Mouse (Mus musculus): Measurements from ENCODE around the gene Runx2. TPM values are rescaled to one million over a fixed set of nuclear protein-coding genes. Genes with fewer than 3 reads are reported as not detected.

The Runx2 gene
- polyA plus RNA-seq, 1 experiment from 2014 or later = 0.89 TPM

DNA sequence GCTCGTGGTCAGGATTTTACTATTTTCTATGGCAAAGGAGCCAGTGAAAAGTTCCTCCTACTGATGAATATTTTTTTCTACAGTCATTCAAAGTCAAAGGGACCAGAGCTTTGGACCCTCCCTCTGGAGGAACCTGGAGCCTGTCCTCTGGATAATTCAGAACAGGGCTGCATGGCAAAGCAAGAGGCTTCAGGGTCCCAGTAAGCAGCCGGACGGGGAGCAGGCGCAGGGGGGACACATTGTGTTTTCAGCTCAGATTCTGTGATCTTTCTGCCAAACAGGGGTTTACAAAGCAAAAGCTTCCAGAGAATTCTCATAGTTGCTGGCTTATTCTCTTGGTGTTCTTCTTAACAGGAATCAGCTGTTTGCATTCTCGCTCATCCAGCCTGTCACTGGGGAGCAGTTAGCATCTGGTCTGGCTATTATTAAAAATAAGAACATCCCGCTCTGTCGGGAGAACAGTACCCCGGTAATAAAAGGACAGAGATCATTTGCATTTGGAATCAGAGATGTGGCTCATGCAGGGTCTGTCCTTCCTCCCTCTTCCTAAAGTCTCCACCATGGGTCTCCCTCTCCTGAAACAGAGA is 216.6 kb downstream of the Runx2 start:
- whole genome bisulfite sequencing = 51% methylated on average over 8 of the region's 8 CpGs
- no peak overlapping the region for H3K4me3 ChIP-seq (replicated peaks; ENCODE audit: low read length)
- no peaks in the 10 kb centered on the region for H3K36me3 ChIP-seq (ENCODE audit: control insufficient read depth, insufficient read depth, low read length)
- H3K9me3 ChIP-seq (replicated peaks; ENCODE audit: control insufficient read depth, low read length) = no peaks in the 10 kb centered on the region
- peak overlapping the region; percentile 52; the same call in 1 of the 2 replicates for H3K9ac ChIP-seq (ENCODE audit: low read length)
- H3K4me2 ChIP-seq (ENCODE audit: low read depth, low read length) = peak overlapping the region; percentile 22; the same call in 1 of the 2 replicates
- H3K27me3 ChIP-seq (ENCODE audit: control insufficient read depth, insufficient read depth, low read length) = no peaks in the 10 kb centered on the region
- ATAC-seq (ENCODE audit: insufficient read depth, low FRiP score) = peak; percentile 50; the same call in 1 of the 2 replicates
- peaks cover 8% of the 10 kb centered on the region; the same call in 1 of the 2 replicates for H3K4me1 ChIP-seq (ENCODE audit: control insufficient read depth, insufficient read depth, low read length)
- H3K27ac ChIP-seq (ENCODE audit: low read length) = peak overlapping the region; percentile 45; the same call in 1 of the 2 replicates

- Histone ChIP-seq H3K9ac (ENCODE audit: low read length) (no peak overlapping the region), H3K4me3 (replicated peaks; ENCODE audit: low read length) (no peak overlapping the region), H3K4me1 (ENCODE audit: control insufficient read depth, insufficient read depth, low read length) (no peaks in the 10 kb centered on the region), H3K27ac (ENCODE audit: low read length) (no peak overlapping the region), H3K4me2 (ENCODE audit: low read depth, low read length) (no peak overlapping the region), H3K27me3 (ENCODE audit: control insufficient read depth, insufficient read depth, low read length) (no peaks in the 10 kb centered on the region), H3K36me3 (ENCODE audit: control insufficient read depth, insufficient read depth, low read length) (no peaks in the 10 kb centered on the region), H3K9me3 (replicated peaks; ENCODE audit: control insufficient read depth, low read length) (no peaks in the 10 kb centered on the region)
- no peak for ATAC-seq (ENCODE audit: insufficient read depth, low FRiP score)
- 86% methylated on average over 6 of the region's 6 CpGs for WGBS
Observed at GRCm38 (mm10) chr17:44592737-44593090, 221.9 kb downstream of the Runx2 start.

DNA sequence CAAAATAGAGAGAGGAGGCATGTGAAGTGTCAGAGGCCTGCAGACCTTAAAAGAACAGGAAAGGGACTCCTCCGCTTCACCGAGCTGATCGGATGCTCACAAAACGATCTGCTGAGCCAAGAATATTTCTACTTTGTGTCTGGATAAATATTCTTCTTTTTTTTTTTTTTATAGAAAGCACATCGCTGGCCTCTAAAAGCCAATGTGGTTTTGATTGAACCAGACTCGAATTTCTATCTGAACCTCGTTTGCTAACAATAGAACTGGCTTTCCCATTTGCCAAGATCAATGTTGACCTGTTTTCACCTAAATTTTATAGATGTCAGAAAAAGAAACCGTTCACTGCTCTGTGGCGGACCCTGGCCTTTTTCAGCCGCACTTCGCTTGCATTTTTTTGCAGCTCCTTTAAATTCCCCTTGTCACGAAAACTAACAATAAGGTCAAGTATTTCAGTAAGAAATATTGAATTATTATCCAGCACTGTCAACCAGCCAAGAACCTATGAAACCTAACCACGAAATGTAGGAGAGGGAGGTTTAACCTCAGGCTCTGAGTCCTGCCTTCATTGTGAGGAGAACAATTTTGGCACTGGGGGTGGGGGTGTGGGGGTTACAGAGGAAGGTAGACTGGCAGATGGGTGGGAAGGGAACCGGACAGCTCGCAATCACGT is 222.4 kb downstream of the Runx2 start:
- 61% methylated on average over 16 of the region's 16 CpGs for WGBS
- no peaks in the 10 kb centered on the region for H3K27me3 ChIP-seq (ENCODE audit: control insufficient read depth, insufficient read depth, low read length)
- H3K36me3 ChIP-seq (ENCODE audit: control insufficient read depth, insufficient read depth, low read length) = no peaks in the 10 kb centered on the region
- H3K27ac ChIP-seq (ENCODE audit: low read length) = no peak overlapping the region
- no peak overlapping the region for H3K4me3 ChIP-seq (replicated peaks; ENCODE audit: low read length)
- no peaks in the 10 kb centered on the region for H3K9me3 ChIP-seq (replicated peaks; ENCODE audit: control insufficient read depth, low read length)
- no peak overlapping the region for H3K9ac ChIP-seq (ENCODE audit: low read length)
- no peak for ATAC-seq (ENCODE audit: insufficient read depth, low FRiP score)
- no peaks in the 10 kb centered on the region for H3K4me1 ChIP-seq (ENCODE audit: control insufficient read depth, insufficient read depth, low read length)
- no peak overlapping the region for H3K4me2 ChIP-seq (ENCODE audit: low read depth, low read length)

DNA sequence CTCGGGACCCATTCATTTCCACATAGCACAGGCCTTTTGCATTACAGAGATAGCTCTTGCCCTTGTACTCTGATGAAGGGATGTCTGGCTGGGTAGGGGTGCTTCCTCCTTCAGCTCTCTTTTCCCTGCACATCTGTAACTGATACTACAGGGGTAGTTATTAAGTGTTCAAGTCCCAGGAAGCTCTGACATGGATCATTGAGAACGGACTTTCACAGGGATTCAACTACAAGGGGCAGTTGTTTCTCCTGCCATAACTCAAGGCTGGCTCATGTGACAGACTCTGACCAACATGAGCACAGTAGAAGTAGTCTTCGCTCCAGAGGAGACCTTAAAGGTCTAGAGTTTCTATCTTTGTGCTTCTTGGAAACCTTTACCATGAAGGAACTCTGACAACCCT is 226.1 kb downstream of the Runx2 start:
- no peak for ATAC-seq (ENCODE audit: insufficient read depth, low FRiP score)
- Histone ChIP-seq H3K4me3 (replicated peaks; ENCODE audit: low read length) (no peak overlapping the region), H3K9me3 (replicated peaks; ENCODE audit: control insufficient read depth, low read length) (no peaks in the 10 kb centered on the region), H3K4me1 (ENCODE audit: control insufficient read depth, insufficient read depth, low read length) (no peaks in the 10 kb centered on the region), H3K9ac (ENCODE audit: low read length) (no peak overlapping the region), H3K27me3 (ENCODE audit: control insufficient read depth, insufficient read depth, low read length) (no peaks in the 10 kb centered on the region), H3K36me3 (ENCODE audit: control insufficient read depth, insufficient read depth, low read length) (no peaks in the 10 kb centered on the region), H3K4me2 (ENCODE audit: low read depth, low read length) (no peak overlapping the region), H3K27ac (ENCODE audit: low read length) (no peak overlapping the region)
- WGBS = 76% methylated on average over 3 of the region's 3 CpGs

- H3K9ac ChIP-seq (ENCODE audit: low read length) = no peak overlapping the region
- no peaks in the 10 kb centered on the region for H3K36me3 ChIP-seq (ENCODE audit: control insufficient read depth, insufficient read depth, low read length)
- H3K27me3 ChIP-seq (ENCODE audit: control insufficient read depth, insufficient read depth, low read length) = no peaks in the 10 kb centered on the region
- H3K4me3 ChIP-seq (replicated peaks; ENCODE audit: low read length) = no peak overlapping the region
- no peak overlapping the region for H3K4me2 ChIP-seq (ENCODE audit: low read depth, low read length)
- no peaks in the 10 kb centered on the region for H3K9me3 ChIP-seq (replicated peaks; ENCODE audit: control insufficient read depth, low read length)
- no peak for ATAC-seq (ENCODE audit: insufficient read depth, low FRiP score)
- H3K27ac ChIP-seq (ENCODE audit: low read length) = no peak overlapping the region
- no peaks in the 10 kb centered on the region for H3K4me1 ChIP-seq (ENCODE audit: control insufficient read depth, insufficient read depth, low read length)
- 54% methylated on average over 3 of the region's 3 CpGs for WGBS
Observed at GRCm38 (mm10) chr17:44588020-44588419, 226.6 kb downstream of the Runx2 start.

DNA sequence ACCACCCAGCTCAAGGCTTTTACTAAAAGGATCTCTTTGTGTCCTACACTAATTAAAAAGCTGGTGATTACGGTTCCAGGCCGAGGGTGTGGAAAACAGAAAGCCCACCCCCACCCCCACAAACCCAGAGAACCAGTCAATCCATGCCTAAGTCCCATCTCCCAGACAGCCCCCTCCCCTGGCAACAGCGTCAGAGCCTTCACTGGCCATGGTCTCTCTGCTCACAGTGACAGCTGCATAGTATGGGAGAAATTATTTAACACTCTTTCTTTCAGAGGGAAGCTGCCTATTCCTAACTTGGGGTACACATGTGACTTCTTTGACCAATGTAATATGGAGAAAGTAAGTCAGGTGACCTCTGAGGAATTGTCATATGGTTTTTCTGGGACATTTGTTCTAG is 228.4 kb downstream of the Runx2 start:
- H3K4me3 ChIP-seq (replicated peaks; ENCODE audit: low read length) = no peak overlapping the region
- H3K9me3 ChIP-seq (replicated peaks; ENCODE audit: control insufficient read depth, low read length) = no peaks in the 10 kb centered on the region
- H3K36me3 ChIP-seq (ENCODE audit: control insufficient read depth, insufficient read depth, low read length) = no peaks in the 10 kb centered on the region
- ATAC-seq (ENCODE audit: insufficient read depth, low FRiP score) = no peak
- H3K27ac ChIP-seq (ENCODE audit: low read length) = no peak overlapping the region
- no peak overlapping the region for H3K9ac ChIP-seq (ENCODE audit: low read length)
- H3K4me2 ChIP-seq (ENCODE audit: low read depth, low read length) = no peak overlapping the region
- 85% methylated on average over 3 of the region's 3 CpGs for WGBS
- no peaks in the 10 kb centered on the region for H3K4me1 ChIP-seq (ENCODE audit: control insufficient read depth, insufficient read depth, low read length)
- H3K27me3 ChIP-seq (ENCODE audit: control insufficient read depth, insufficient read depth, low read length) = no peaks in the 10 kb centered on the region

GRCm38 (mm10) chr17:44584781-44585180 is 229.8 kb downstream of the Runx2 start:
- Histone ChIP-seq H3K9ac (ENCODE audit: low read length) (no peak overlapping the region), H3K36me3 (ENCODE audit: control insufficient read depth, insufficient read depth, low read length) (no peaks in the 10 kb centered on the region), H3K4me2 (ENCODE audit: low read depth, low read length) (no peak overlapping the region), H3K4me1 (ENCODE audit: control insufficient read depth, insufficient read depth, low read length) (no peaks in the 10 kb centered on the region), H3K27ac (ENCODE audit: low read length) (no peak overlapping the region), H3K4me3 (replicated peaks; ENCODE audit: low read length) (no peak overlapping the region), H3K27me3 (ENCODE audit: control insufficient read depth, insufficient read depth, low read length) (0 out of 2 replicates have a peak, but pooled peaks cover 3% of the 10 kb centered on the region), H3K9me3 (replicated peaks; ENCODE audit: control insufficient read depth, low read length) (no peaks in the 10 kb centered on the region)
- WGBS = 70% methylated on average over 6 of the region's 6 CpGs
- ATAC-seq (ENCODE audit: insufficient read depth, low FRiP score) = no peak

GRCm38 (mm10) chr17:44577791-44578190 is 236.8 kb downstream of the Runx2 start:
- H3K27ac ChIP-seq (ENCODE audit: low read length) = no peak overlapping the region
- no peak for ATAC-seq (ENCODE audit: insufficient read depth, low FRiP score)
- H3K4me1 ChIP-seq (ENCODE audit: control insufficient read depth, insufficient read depth, low read length) = no peaks in the 10 kb centered on the region
- H3K9me3 ChIP-seq (replicated peaks; ENCODE audit: control insufficient read depth, low read length) = no peaks in the 10 kb centered on the region
- H3K36me3 ChIP-seq (ENCODE audit: control insufficient read depth, insufficient read depth, low read length) = no peaks in the 10 kb centered on the region
- H3K9ac ChIP-seq (ENCODE audit: low read length) = no peak overlapping the region
- no peak overlapping the region for H3K4me2 ChIP-seq (ENCODE audit: low read depth, low read length)
- WGBS = 44% methylated on average over 5 of the region's 5 CpGs
- 0 out of 2 replicates have a peak, but pooled peaks cover 3% of the 10 kb centered on the region for H3K27me3 ChIP-seq (ENCODE audit: control insufficient read depth, insufficient read depth, low read length)
- H3K4me3 ChIP-seq (replicated peaks; ENCODE audit: low read length) = no peak overlapping the region

GRCm38 (mm10) chr17:44570899-44571298 is 243.7 kb downstream of the Runx2 start:
- Histone ChIP-seq H3K9ac (ENCODE audit: low read length) (no peak overlapping the region), H3K4me1 (ENCODE audit: control insufficient read depth, insufficient read depth, low read length) (no peaks in the 10 kb centered on the region), H3K27me3 (ENCODE audit: control insufficient read depth, insufficient read depth, low read length) (no peaks in the 10 kb centered on the region), H3K27ac (ENCODE audit: low read length) (no peak overlapping the region), H3K36me3 (ENCODE audit: control insufficient read depth, insufficient read depth, low read length) (no peaks in the 10 kb centered on the region), H3K4me3 (replicated peaks; ENCODE audit: low read length) (no peak overlapping the region), H3K9me3 (replicated peaks; ENCODE audit: control insufficient read depth, low read length) (no peaks in the 10 kb centered on the region), H3K4me2 (ENCODE audit: low read depth, low read length) (no peak overlapping the region)
- ATAC-seq (ENCODE audit: insufficient read depth, low FRiP score) = no peak
- WGBS = 81% methylated on average over 5 of the region's 5 CpGs
